Mouse (Mus musculus): ENCODE data around the gene Aox2. TPM values are rescaled to one million over a fixed set of nuclear protein-coding genes. Genes with fewer than 3 reads are reported as not detected.

Aox2 gene
- total and polyA plus RNA-seq, 3 experiments = 0.04 to 0.08 TPM; not detected in 1

DNA sequence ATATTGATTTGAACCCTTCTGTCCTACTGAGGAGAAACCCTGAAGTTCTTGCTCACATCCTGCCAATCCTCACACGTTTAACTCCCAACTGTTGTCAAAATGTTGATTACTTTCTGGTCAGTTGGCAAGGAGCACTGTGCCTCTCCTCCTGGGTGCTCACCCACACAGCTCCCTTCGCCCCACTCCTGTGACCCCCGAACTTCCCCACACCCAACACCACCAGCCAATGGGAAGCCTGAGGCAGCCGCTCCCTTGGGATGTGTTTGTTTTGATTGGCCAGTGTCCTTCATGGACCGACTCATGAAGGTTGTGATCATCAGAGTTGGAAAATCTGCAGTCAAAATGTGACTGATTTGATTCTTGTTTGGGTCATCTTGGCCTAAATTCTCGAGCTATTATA lies 20.2 kb downstream of the Aox2 start:
- Histone ChIP-seq H3K9me3 (replicated peaks; ENCODE audit: insufficient read depth, low read length) (no peaks in the 10 kb centered on the region), H3K27ac (ENCODE audit: control insufficient read depth, low read depth, low read length) (no peak overlapping the region), H3K79me2 (ENCODE audit: control insufficient read depth, insufficient read depth, low read length, poor library complexity) (no peaks in the 10 kb centered on the region), H3K4me3 (ENCODE audit: control insufficient read depth in 1 of 2, insufficient read depth in 1 of 2, low read depth in 2 of 2, low read length in 2 of 2) (no peak overlapping the region), H3K9ac (ENCODE audit: control insufficient read depth, low read depth, low read length, poor library complexity, severe bottlenecking) (no peak overlapping the region), H3K27me3 (ENCODE audit: control insufficient read depth in 1 of 2, insufficient read depth in 2 of 2, low read length in 2 of 2) (no peaks in the 10 kb centered on the region), H3K4me1 (ENCODE audit: control insufficient read depth in 1 of 2, insufficient read depth in 2 of 2, low read length in 2 of 2) (peaks cover 0 to 11% of the 10 kb centered on the region in 2 experiments; a peak in 3 of 4 replicates), H3K36me3 (ENCODE audit: control insufficient read depth in 1 of 2, insufficient read depth in 2 of 2, low read length in 2 of 2) (peaks cover 0 to 8% of the 10 kb centered on the region in 2 experiments; a peak in 2 of 4 replicates)
- TF ChIP-seq JUND (IDR thresholded peaks at IDR 0.05; ENCODE audit: low read depth, low read length) (no peak), BHLHE40 (IDR thresholded peaks at IDR 0.05; ENCODE audit: borderline replicate concordance, low read depth, low read length) (no peak), ZMIZ1 (IDR thresholded peaks at IDR 0.05; ENCODE audit: low read depth, low read length) (no peak), SMC3 (IDR thresholded peaks at IDR 0.05; ENCODE audit: low read depth, low read length) (no peak), UBTF (IDR thresholded peaks at IDR 0.05; ENCODE audit: borderline replicate concordance, insufficient read depth, low read depth, low read length) (no peak)
- no peak for DNase-seq (ENCODE audit: low read depth, low spot score)

DNA sequence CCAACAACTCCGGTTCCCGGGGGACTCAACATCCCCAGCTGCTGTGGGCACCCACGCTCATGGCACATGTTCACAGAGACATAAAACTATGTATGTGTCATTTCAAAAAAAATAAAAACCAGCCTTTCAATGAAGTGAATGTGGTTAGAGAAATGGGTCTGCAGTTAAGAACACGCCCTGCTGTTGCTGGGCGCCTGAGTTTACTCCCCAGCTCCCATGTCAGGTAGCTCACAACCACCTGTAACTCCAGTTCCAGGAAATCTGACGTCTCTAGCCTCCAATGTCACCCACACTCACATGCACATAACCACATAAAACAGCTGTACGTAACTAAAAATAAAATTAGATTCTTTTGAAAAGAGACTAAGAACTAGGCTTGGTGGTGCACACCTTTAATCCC lies 22.9 kb downstream of the Aox2 start:
- TF ChIP-seq KAT2A (conservative IDR thresholded peaks at IDR 0.05; ENCODE audit: low read depth, low read length) = no peak
- no peak for TF ChIP-seq NRF1 (IDR thresholded peaks at IDR 0.05; ENCODE audit: insufficient read depth, low read depth, low read length, poor library complexity, severe bottlenecking)
- TF ChIP-seq MEF2A (IDR thresholded peaks at IDR 0.05; ENCODE audit: extremely low read depth, insufficient replicate concordance, low read depth, low read length, poor library complexity, severe bottlenecking) = no peak
- TF ChIP-seq ZC3H11A (IDR thresholded peaks at IDR 0.05; ENCODE audit: low read depth, low read length) = no peak
- TF ChIP-seq SIN3A (IDR thresholded peaks at IDR 0.05; ENCODE audit: low read length) = no peak
- TF ChIP-seq ZKSCAN1 (IDR thresholded peaks at IDR 0.05; ENCODE audit: low read depth, low read length) = no peak
- no peak for TF ChIP-seq SMC3 (IDR thresholded peaks at IDR 0.05; ENCODE audit: low read depth, low read length)
- no peak for TF ChIP-seq CTCF (IDR thresholded peaks at IDR 0.05 in 2 of 3, conservative IDR thresholded peaks at IDR 0.05 in 1 of 3; ENCODE audit: control insufficient read depth in 1 of 3, insufficient read depth in 1 of 3, low read depth in 2 of 3, low read length in 3 of 3, poor library complexity in 1 of 3, severe bottlenecking in 1 of 3)
- no peak for TF ChIP-seq JUND (IDR thresholded peaks at IDR 0.05; ENCODE audit: low read depth, low read length)
- TF ChIP-seq NELFE (IDR thresholded peaks at IDR 0.05; ENCODE audit: low read depth, low read length) = no peak
- H3K4me1 ChIP-seq (ENCODE audit: control insufficient read depth in 1 of 2, insufficient read depth in 2 of 2, low read length in 2 of 2) = peaks cover 0 to 17% of the 10 kb centered on the region in 2 experiments; a peak in 3 of 4 replicates

DNA sequence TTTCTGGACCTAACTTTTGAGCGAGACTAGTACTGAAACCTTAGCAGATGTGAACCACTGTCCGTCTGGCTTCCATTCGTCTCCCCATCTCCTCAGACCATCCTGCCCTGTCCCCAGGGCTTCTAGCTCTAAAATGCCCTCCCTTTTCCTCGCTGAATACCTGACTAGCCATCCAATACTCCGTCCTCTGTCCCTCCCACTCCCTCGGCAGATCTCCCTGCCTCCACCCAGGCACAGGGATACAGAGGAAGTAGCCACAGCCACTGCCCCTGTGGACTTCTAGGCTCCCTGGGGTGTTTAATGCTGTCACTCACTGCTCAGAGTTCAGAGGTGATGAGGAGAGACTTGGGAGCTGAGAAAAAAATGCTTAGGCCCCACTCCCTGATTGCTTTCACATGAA lies 23.9 kb downstream of the Aox2 start:
- DNase-seq (ENCODE audit: low read depth, low spot score) = no peak
- TF ChIP-seq MAX (IDR thresholded peaks at IDR 0.05; ENCODE audit: low read length) (no peak), ZMIZ1 (IDR thresholded peaks at IDR 0.05; ENCODE audit: low read depth, low read length) (no peak), TBP (IDR thresholded peaks at IDR 0.05; ENCODE audit: low read depth, low read length) (no peak), MYB (IDR thresholded peaks at IDR 0.05; ENCODE audit: low read depth, low read length) (no peak), TCF12 (IDR thresholded peaks at IDR 0.05; ENCODE audit: low read depth, low read length) (no peak), RAD21 (IDR thresholded peaks at IDR 0.05; ENCODE audit: low read depth, low read length) (no peak), SMC3 (IDR thresholded peaks at IDR 0.05; ENCODE audit: low read depth, low read length) (no peak), CHD2 (IDR thresholded peaks at IDR 0.05; ENCODE audit: low read length) (no peak), MAFK (IDR thresholded peaks at IDR 0.05; ENCODE audit: borderline replicate concordance, low read depth, low read length) (no peak), POLR2AphosphoS5 (IDR thresholded peaks at IDR 0.05; ENCODE audit: borderline replicate concordance, low read depth, low read length) (no peak), ZNF384 (IDR thresholded peaks at IDR 0.05; ENCODE audit: low read depth, low read length) (no peak), USF2 (IDR thresholded peaks at IDR 0.05; ENCODE audit: borderline replicate concordance in 1 of 2, insufficient read depth in 1 of 2, low read depth in 1 of 2, low read length in 2 of 2) (no peak)
- Histone ChIP-seq H3K9ac (ENCODE audit: control insufficient read depth, low read depth, low read length, poor library complexity, severe bottlenecking) (no peak overlapping the region), H3K4me1 (ENCODE audit: control insufficient read depth in 1 of 2, insufficient read depth in 2 of 2, low read length in 2 of 2) (peaks cover 0 to 17% of the 10 kb centered on the region in 2 experiments; a peak in 3 of 4 replicates), H3K9me3 (replicated peaks; ENCODE audit: insufficient read depth, low read length) (no peaks in the 10 kb centered on the region), H3K27ac (ENCODE audit: control insufficient read depth, low read depth, low read length) (no peak overlapping the region), H3K36me3 (ENCODE audit: control insufficient read depth in 1 of 2, insufficient read depth in 2 of 2, low read length in 2 of 2) (peaks cover 0 to 12% of the 10 kb centered on the region in 2 experiments; a peak in 2 of 4 replicates), H3K79me2 (ENCODE audit: control insufficient read depth, insufficient read depth, low read length, poor library complexity) (no peaks in the 10 kb centered on the region), H3K4me3 (ENCODE audit: control insufficient read depth in 1 of 2, insufficient read depth in 1 of 2, low read depth in 2 of 2, low read length in 2 of 2) (no peak overlapping the region), H3K27me3 (ENCODE audit: control insufficient read depth in 1 of 2, insufficient read depth in 2 of 2, low read length in 2 of 2) (no peaks in the 10 kb centered on the region)

More for the DNA sequence above, 22.9 kb downstream of the Aox2 start:
- H3K9ac ChIP-seq (ENCODE audit: control insufficient read depth, low read depth, low read length, poor library complexity, severe bottlenecking) = no peak overlapping the region
- H3K79me2 ChIP-seq (ENCODE audit: control insufficient read depth, insufficient read depth, low read length, poor library complexity) = no peaks in the 10 kb centered on the region
- no peak overlapping the region for H3K4me3 ChIP-seq (ENCODE audit: control insufficient read depth in 1 of 2, insufficient read depth in 1 of 2, low read depth in 2 of 2, low read length in 2 of 2)
- DNase-seq (ENCODE audit: low read depth, low spot score) = no peak
- H3K9me3 ChIP-seq (replicated peaks; ENCODE audit: insufficient read depth, low read length) = no peaks in the 10 kb centered on the region
- peaks cover 0 to 12% of the 10 kb centered on the region in 2 experiments; a peak in 2 of 4 replicates for H3K36me3 ChIP-seq (ENCODE audit: control insufficient read depth in 1 of 2, insufficient read depth in 2 of 2, low read length in 2 of 2)
- no peaks in the 10 kb centered on the region for H3K27me3 ChIP-seq (ENCODE audit: control insufficient read depth in 1 of 2, insufficient read depth in 2 of 2, low read length in 2 of 2)
- no peak overlapping the region for H3K27ac ChIP-seq (ENCODE audit: control insufficient read depth, low read depth, low read length)

Measured in MEL (cell line).